Mouse (Mus musculus) myocyte (in vitro differentiated cells): ENCODE data around the gene Chrne.

Experiments used
- CEBPB ChIP-seq: IDR thresholded peaks from 2 replicates; pipeline ENCODE4 v1.6.1; 2011; ENCODE audit warnings: mild to moderate bottlenecking, moderate library complexity; ENCODE audit not compliant: poor library complexity, insufficient read depth, severe bottlenecking
- E2F4 ChIP-seq: IDR thresholded peaks from one replicate; pipeline ENCODE4 v1.6.1; 2011; ENCODE audit warnings: mild to moderate bottlenecking, control low read depth, moderate library complexity; ENCODE audit not compliant: insufficient read depth
- MAX ChIP-seq: IDR thresholded peaks from one replicate; pipeline ENCODE4 v1.6.1; 2011; ENCODE audit warnings: low read depth, mild to moderate bottlenecking, control low read depth
- POLR2A ChIP-seq: IDR thresholded peaks from one replicate; pipeline ENCODE4 v1.6.1; 2011; ENCODE audit warnings: low read depth, mild to moderate bottlenecking, control low read depth, moderate library complexity; ENCODE audit not compliant: insufficient read length
- TCF3 ChIP-seq: IDR thresholded peaks from one replicate; pipeline ENCODE4 v1.6.1; 2011; ENCODE audit warnings: low read depth, control low read depth; ENCODE audit not compliant: insufficient read length

- TF ChIP-seq CEBPB (no peak), POLR2A (peak; percentile 19), E2F4 (no peak), TCF3 (no peak), MAX (no peak)
Measured at GRCm38 (mm10) chr11:70653345-70654197, 34.6 kb upstream of the Chrne start.
